Mouse (Mus musculus): Measurements from ENCODE around the gene Tfeb. TPM values are rescaled to one million over a fixed set of nuclear protein-coding genes. Genes with fewer than 3 reads are reported as not detected.

The Tfeb gene
- polyA plus RNA-seq, 1 experiment from 2014 or later, result 5.8 TPM

DNA sequence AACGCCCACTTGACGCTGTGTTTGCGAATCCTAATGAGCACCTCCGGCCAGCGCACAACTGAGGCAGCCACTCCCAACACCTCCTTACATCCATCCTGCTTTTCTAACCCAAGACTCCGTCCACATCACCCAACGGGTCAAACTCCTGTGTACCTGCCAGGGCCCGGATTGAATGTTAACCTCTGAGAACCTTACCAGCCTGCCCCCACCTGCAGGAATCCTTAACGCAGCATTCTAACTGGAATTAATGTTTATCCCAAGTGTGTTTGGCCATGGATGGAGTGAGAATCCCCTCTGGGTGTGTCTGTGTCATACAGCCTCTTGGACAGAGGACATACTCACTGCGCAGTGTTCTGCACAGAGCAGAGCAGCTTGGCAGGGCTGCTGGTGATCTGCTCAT lies 38.7 kb upstream of the Tfeb start:
- no peak for ATAC-seq
- no peak overlapping the region for H3K4me3 ChIP-seq
- H3K27ac ChIP-seq, result no peak overlapping the region
- H3K27me3 ChIP-seq (replicated peaks), result peaks cover 73% of the 10 kb centered on the region
- no peak overlapping the region for H3K9ac ChIP-seq
- WGBS (ENCODE audit: insufficient replicate concordance), result 73% methylated on average over 10 of the region's 10 CpGs
- no peak overlapping the region for H3K4me2 ChIP-seq
- H3K9me3 ChIP-seq (replicated peaks), result no peaks in the 10 kb centered on the region
- peaks cover 27% of the 10 kb centered on the region for H3K4me1 ChIP-seq
- H3K36me3 ChIP-seq, result no peaks in the 10 kb centered on the region

GRCm38 (mm10) chr17:47699055-47699454 lies 37.8 kb upstream of the Tfeb start:
- Histone ChIP-seq H3K4me1 (peaks cover 23% of the 10 kb centered on the region), H3K9ac (no peak overlapping the region), H3K27me3 (replicated peaks) (peaks cover 73% of the 10 kb centered on the region), H3K27ac (no peak overlapping the region), H3K36me3 (no peaks in the 10 kb centered on the region), H3K4me3 (no peak overlapping the region), H3K4me2 (no peak overlapping the region), H3K9me3 (replicated peaks) (no peaks in the 10 kb centered on the region)
- 59% methylated on average over 2 of the region's 2 CpGs for WGBS (ENCODE audit: insufficient replicate concordance)
- no peak for ATAC-seq

- Histone ChIP-seq H3K4me1 (peaks cover 8% of the 10 kb centered on the region; the same call in 1 of the 2 replicates), H3K4me2 (no peak overlapping the region), H3K27ac (no peak overlapping the region), H3K27me3 (replicated peaks) (peaks cover 76% of the 10 kb centered on the region), H3K36me3 (no peaks in the 10 kb centered on the region), H3K9ac (no peak overlapping the region), H3K9me3 (replicated peaks) (no peaks in the 10 kb centered on the region), H3K4me3 (no peak overlapping the region)
- no peak for ATAC-seq
- 63% methylated on average over 9 of the region's 9 CpGs for WGBS (ENCODE audit: insufficient replicate concordance)
Measured at GRCm38 (mm10) chr17:47701793-47702192, 35.0 kb upstream of the Tfeb start.

DNA sequence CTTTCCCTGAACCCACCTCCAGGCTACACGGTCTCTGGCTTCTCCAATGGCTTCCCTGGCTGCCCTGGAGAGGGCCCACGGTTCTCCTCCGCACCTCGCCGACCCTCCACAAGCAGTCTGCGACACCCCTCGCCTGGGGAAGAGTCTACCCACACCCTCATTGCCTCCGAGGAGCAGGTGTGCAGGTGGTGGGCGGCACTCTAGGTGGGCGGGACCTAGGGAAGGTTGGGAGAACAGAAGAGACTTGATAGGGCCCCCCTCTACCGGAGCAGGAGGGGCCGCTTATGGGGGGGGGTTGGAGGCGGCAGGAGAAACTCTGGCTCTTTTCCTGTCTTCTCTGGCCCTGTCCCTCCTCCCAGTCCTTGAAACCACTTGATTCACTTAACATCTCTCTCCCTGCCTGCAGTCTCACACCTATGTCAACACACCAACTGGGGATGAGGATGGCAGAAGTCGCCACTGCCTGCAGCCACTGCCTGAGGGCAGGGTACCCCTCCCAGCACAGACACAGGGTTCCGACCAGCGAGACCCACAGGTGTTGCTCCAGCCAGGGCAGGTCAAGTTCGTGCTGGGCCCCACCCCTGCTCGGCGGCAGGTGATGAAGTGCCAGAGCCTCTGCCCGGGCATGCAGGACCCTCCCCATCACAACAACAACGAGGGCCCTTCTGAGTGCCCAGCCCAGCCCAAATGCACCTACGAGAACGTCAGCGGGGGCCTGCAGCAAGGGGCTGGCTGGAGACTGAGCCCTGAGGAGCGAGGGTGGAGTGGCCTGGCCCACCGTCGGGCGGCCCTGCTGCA lies 34.1 kb upstream of the Tfeb start:
- Histone ChIP-seq H3K36me3 (no peaks in the 10 kb centered on the region), H3K27me3 (replicated peaks) (peaks cover 76% of the 10 kb centered on the region), H3K4me3 (no peak overlapping the region), H3K4me2 (no peak overlapping the region), H3K27ac (no peak overlapping the region), H3K9me3 (replicated peaks) (no peaks in the 10 kb centered on the region), H3K4me1 (peaks cover 7% of the 10 kb centered on the region; the same call in 1 of the 2 replicates), H3K9ac (no peak overlapping the region)
- ATAC-seq, result no peak
- WGBS (ENCODE audit: insufficient replicate concordance), result 21% methylated on average over 28 of the region's 28 CpGs

DNA sequence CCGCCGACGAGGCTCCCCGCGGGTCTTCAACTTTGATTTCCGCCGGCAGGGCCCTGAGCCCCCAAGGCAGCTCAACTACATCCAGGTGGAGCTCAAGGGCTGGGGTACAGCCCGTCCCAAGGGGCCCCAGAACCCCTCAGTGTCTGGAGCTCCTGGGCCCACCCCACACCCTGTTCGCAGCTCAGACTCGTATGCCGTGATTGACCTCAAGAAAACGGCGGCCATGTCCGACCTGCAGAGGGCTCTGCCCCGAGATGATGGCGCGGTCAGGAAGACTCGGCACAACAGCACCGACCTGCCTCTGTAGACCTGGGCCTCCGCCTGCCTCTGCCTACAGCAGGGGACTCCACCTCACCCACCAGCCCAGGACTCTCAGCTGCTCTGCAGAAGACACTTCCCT lies 33.3 kb upstream of the Tfeb start:
- H3K4me2 ChIP-seq, result no peak overlapping the region
- H3K9me3 ChIP-seq (replicated peaks), result no peaks in the 10 kb centered on the region
- H3K4me1 ChIP-seq, result no peaks in the 10 kb centered on the region; the same call in 1 of the 2 replicates
- H3K27ac ChIP-seq, result no peak overlapping the region
- WGBS (ENCODE audit: insufficient replicate concordance), result 20% methylated on average over 20 of the region's 20 CpGs
- no peak overlapping the region for H3K4me3 ChIP-seq
- no peak overlapping the region for H3K9ac ChIP-seq
- H3K36me3 ChIP-seq, result no peaks in the 10 kb centered on the region
- peaks cover 76% of the 10 kb centered on the region for H3K27me3 ChIP-seq (replicated peaks)
- no peak for ATAC-seq

DNA sequence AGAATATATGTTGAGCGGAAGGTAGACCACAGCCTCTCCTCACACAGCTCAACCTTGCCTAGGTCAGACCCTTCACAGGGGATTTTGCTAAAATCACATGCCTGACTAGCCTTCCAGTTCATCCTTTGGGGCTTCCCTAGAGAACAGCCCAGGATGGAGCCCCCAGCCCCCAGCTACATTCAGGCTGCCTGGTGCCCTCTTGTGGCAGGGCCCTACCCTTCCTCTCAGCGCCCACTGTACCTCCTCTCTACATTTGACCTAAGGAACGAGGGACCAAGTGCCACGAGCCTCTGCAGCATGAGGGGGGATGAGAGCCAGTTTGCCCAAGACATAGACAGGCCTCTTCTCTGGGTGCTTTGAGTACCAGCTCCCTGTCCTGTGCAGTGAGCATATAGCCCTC lies 32.1 kb upstream of the Tfeb start:
- WGBS (ENCODE audit: insufficient replicate concordance), result 60% methylated on average over 4 of the region's 4 CpGs
- Histone ChIP-seq H3K36me3 (no peaks in the 10 kb centered on the region), H3K4me3 (no peak overlapping the region), H3K27me3 (replicated peaks) (peaks cover 86% of the 10 kb centered on the region), H3K4me2 (no peak overlapping the region), H3K9me3 (replicated peaks) (no peaks in the 10 kb centered on the region), H3K27ac (no peak overlapping the region), H3K9ac (no peak overlapping the region), H3K4me1 (no peaks in the 10 kb centered on the region; the same call in 1 of the 2 replicates)
- no peak for ATAC-seq

DNA sequence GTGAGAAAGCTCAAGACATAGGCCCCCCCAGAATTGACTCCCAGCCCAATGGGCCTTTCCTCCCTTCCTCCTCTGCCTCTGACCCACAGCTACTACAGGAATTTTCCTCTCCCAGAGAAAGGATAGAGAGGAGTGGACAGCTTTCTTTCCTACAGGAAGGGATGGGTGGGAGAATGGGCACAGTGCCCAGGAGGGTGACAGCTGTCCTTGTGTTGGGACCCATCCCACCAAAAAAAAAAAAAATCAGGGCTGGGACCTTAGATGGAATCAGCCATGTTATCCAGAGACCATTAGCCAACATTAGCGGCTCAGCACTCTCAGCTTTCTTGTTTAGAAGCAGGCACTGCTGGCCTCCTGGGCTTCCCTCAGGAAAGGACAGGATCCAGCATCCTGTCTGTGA lies 30.6 kb upstream of the Tfeb start:
- Histone ChIP-seq H3K36me3 (no peaks in the 10 kb centered on the region), H3K27ac (no peak overlapping the region), H3K4me1 (peaks cover under 1% of the 10 kb centered on the region; the same call in 1 of the 2 replicates), H3K27me3 (replicated peaks) (peaks cover 91% of the 10 kb centered on the region), H3K4me2 (no peak overlapping the region), H3K9me3 (replicated peaks) (no peaks in the 10 kb centered on the region), H3K9ac (no peak overlapping the region), H3K4me3 (no peak overlapping the region)
- ATAC-seq, result no peak
- WGBS (ENCODE audit: insufficient replicate concordance), result 50% methylated on average over 1 of the region's 1 CpGs

- no peaks in the 10 kb centered on the region for H3K9me3 ChIP-seq (replicated peaks)
- H3K27ac ChIP-seq, result no peak overlapping the region
- no peak for ATAC-seq
- peaks cover 9% of the 10 kb centered on the region for H3K4me1 ChIP-seq
- peaks cover 84% of the 10 kb centered on the region for H3K27me3 ChIP-seq (replicated peaks)
- no peaks in the 10 kb centered on the region for H3K36me3 ChIP-seq
- no peak overlapping the region for H3K4me2 ChIP-seq
- no peak overlapping the region for H3K9ac ChIP-seq
- H3K4me3 ChIP-seq, result no peak overlapping the region
- WGBS (ENCODE audit: insufficient replicate concordance), result 68% methylated on average over 3 of the region's 3 CpGs
Measured at GRCm38 (mm10) chr17:47707961-47708360, 28.9 kb upstream of the Tfeb start.

GRCm38 (mm10) chr17:47708972-47709371 lies 27.9 kb upstream of the Tfeb start:
- 74% methylated on average over 4 of the region's 4 CpGs for WGBS (ENCODE audit: insufficient replicate concordance)
- H3K4me1 ChIP-seq, result peaks cover 9% of the 10 kb centered on the region; the same call in 1 of the 2 replicates
- no peak overlapping the region for H3K4me3 ChIP-seq
- H3K4me2 ChIP-seq, result no peak overlapping the region
- ATAC-seq, result no peak
- H3K27ac ChIP-seq, result no peak overlapping the region
- peaks cover 76% of the 10 kb centered on the region for H3K27me3 ChIP-seq (replicated peaks)
- H3K9me3 ChIP-seq (replicated peaks), result no peaks in the 10 kb centered on the region
- no peak overlapping the region for H3K9ac ChIP-seq
- H3K36me3 ChIP-seq, result no peaks in the 10 kb centered on the region

GRCm38 (mm10) chr17:47710036-47710435 lies 26.8 kb upstream of the Tfeb start:
- no peaks in the 10 kb centered on the region for H3K36me3 ChIP-seq
- no peaks in the 10 kb centered on the region for H3K9me3 ChIP-seq (replicated peaks)
- H3K27me3 ChIP-seq (replicated peaks), result peaks cover 65% of the 10 kb centered on the region
- peaks cover 9% of the 10 kb centered on the region; the same call in 1 of the 2 replicates for H3K4me1 ChIP-seq
- no peak overlapping the region for H3K4me3 ChIP-seq
- no peak for ATAC-seq
- H3K27ac ChIP-seq, result no peak overlapping the region
- WGBS (ENCODE audit: insufficient replicate concordance), result 25% methylated on average over 3 of the region's 3 CpGs
- no peak overlapping the region for H3K9ac ChIP-seq
- H3K4me2 ChIP-seq, result no peak overlapping the region

DNA sequence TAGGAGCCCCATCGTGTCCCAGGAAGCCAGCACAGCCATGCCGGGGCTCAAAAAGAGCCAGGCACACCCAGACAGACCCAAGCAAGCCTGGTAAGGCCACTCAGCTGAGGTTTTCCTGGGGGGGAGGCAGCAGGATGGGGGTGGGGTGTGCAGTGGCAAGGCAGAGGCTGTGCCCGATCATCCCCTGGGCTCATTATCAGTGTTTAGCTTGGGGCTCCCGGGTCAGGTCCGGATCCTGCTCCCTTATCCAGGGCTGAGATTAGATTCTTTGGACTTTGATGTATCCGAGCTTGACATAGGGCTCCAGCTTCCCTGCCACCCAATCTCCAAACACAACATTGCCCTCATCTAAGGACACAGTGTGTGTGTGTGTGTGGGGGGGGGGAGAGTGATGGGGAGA lies 24.9 kb upstream of the Tfeb start:
- H3K27ac ChIP-seq, result no peak overlapping the region
- peaks cover 9% of the 10 kb centered on the region; the same call in 1 of the 2 replicates for H3K4me1 ChIP-seq
- WGBS (ENCODE audit: insufficient replicate concordance), result 41% methylated on average over 6 of the region's 6 CpGs
- no peak overlapping the region for H3K4me3 ChIP-seq
- peaks cover 63% of the 10 kb centered on the region for H3K27me3 ChIP-seq (replicated peaks)
- H3K4me2 ChIP-seq, result no peak overlapping the region
- no peak overlapping the region for H3K9ac ChIP-seq
- H3K9me3 ChIP-seq (replicated peaks), result no peaks in the 10 kb centered on the region
- peak; percentile 43; the same call in 1 of the 2 replicates for ATAC-seq
- H3K36me3 ChIP-seq, result no peaks in the 10 kb centered on the region

DNA sequence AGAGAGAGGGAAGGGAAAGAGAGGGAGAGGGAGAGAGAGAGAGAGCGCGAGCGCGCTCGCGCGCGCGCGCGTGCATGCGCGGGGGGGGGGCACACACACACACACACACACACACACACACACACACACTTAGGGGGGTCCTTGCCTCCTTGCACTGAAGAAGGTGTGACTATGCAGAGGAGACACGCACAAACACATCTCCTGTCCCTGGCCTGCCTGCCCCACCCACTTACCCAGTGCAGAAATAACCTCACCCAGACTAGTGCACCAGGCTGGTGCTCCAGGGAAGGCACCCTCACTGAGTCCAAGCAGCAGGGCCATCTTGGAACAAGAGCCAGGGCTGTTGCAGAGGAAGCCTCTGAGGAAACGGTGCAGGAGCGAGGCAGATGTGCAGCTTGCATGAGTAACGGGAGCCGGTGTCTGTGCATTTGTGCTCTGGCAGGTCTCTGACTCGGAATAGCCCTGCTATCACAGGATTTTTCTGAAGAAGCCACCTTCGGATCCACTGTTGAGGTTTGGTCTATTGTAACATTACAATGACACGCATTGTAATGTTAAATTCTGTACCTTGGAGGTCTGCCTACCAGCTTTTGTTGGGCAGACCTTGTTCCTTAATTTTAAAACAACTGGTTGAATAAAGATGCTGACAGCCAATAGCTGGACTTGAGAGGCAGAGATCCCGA lies 23.8 kb upstream of the Tfeb start:
- Histone ChIP-seq H3K27me3 (replicated peaks) (peaks cover 52% of the 10 kb centered on the region; the same call in 1 of the 2 replicates), H3K4me3 (no peak overlapping the region), H3K4me1 (peaks cover 9% of the 10 kb centered on the region; the same call in 1 of the 2 replicates), H3K9me3 (replicated peaks) (no peaks in the 10 kb centered on the region), H3K9ac (no peak overlapping the region), H3K36me3 (no peaks in the 10 kb centered on the region), H3K27ac (no peak overlapping the region), H3K4me2 (no peak overlapping the region)
- no peak for ATAC-seq
- 55% methylated on average over 10 of the region's 22 CpGs for WGBS (ENCODE audit: insufficient replicate concordance)
